Mouse (Mus musculus): ENCODE results near the gene Cul9. TPM values are rescaled to one million over a fixed set of nuclear protein-coding genes. Genes with fewer than 3 reads are reported as not detected.

Gene Cul9
- 37.0 and 39.7 TPM in 2 replicates for polyA plus RNA-seq (2012; rRNA removed)

DNA sequence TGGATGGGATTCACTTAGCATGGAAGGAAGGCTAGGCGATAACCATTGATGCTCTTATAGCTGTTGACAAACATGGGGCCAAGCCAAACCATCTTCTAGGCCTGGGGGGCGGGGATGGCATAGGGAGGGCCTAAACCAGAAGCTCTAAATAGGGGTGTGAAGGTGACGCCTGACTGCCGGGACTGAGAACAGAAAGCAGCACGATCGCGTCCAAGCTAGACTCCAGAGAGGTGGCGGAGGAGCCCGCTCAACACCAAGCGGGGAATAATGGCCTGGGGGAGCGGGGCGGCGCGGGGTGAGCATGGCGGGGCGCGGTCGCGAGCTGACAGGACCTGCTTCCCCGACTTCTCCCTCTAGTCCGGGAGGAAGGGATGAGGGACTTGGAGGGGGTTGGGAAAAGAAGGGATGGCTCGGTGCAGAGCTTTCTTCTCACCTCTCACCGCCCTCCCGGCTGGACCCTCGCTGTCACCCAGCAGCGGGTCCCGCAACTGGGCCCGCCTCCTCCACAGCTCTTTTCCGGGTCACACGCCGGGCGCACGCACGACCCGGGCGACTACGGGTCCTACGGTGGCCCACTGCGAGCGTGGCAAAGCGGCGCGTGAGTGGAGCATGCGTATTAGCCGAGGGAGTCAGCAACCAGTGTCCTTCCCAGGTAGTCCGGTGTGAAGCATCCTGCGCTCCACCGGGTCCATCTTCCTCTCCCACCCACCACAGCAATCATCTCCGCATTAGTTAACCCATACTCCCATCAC, at the start of gene Cul9:
TSS of gene Cul9 (minus strand) at position 576 of the 752 bp plus-strand sequence.

GRCm38 (mm10) chr17:46555673-46556583, 9.7 kb upstream of the Cul9 start, which contains the start of gene Srf:
TSS of gene Srf (minus strand) at chr17:46556175.

GRCm38 (mm10) chr17:46496623-46497434, 49.4 kb downstream of the Cul9 start, which contains the start of gene Dnph1:
TSS of gene Dnph1 (plus strand) at chr17:46496711.

DNA sequence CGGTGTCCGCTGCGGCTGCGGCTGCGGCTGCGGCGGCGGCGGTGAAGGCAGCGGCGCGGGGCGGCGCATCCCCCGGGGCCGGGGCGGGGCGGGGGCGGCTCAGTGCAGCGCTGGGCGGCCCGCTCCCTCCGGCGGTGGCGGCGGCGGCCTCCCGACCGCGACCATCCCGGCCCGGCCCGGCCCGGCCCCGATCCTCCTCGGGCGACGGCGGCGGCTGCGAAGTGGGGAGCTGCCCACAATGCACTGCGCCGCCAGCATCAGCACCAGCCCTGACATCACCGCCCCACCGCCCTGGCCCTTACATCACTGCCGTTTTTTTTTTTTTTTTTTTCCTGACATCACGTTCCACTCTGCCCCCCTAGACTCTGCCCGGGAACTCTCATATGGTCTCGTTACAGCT, 58.8 kb downstream of the Cul9 start, which contains the start of gene Ttbk1:
TSS of gene Ttbk1 (minus strand) at position 245 of the 400 bp plus-strand sequence.

Other genes with a start within 250 kb of the Cul9 start
- 74.5 and 85.0 TPM in 2 replicates for gene Dlk2, start 249.0 kb downstream of the Cul9 start, polyA plus RNA-seq (2012; rRNA removed)
- 16.7 and 17.0 TPM in 2 replicates for gene Abcc10, start 218.0 kb downstream of the Cul9 start, polyA plus RNA-seq (2012; rRNA removed)
- gene Zfp318, start 162.7 kb downstream of the Cul9 start, polyA plus RNA-seq (2012; rRNA removed): 36.2 and 37.2 TPM in 2 replicates
- gene Crip3, start 117.5 kb downstream of the Cul9 start, polyA plus RNA-seq (2012; rRNA removed): 7.2 and 8.6 TPM in 2 replicates
- gene Slc22a7, start 107.9 kb downstream of the Cul9 start, polyA plus RNA-seq (2012; rRNA removed): 0.14 and 0.15 TPM in 2 replicates
- gene Ttbk1, start 58.7 kb downstream of the Cul9 start, polyA plus RNA-seq (2012; rRNA removed): 20.1 and 21.0 TPM in 2 replicates
- gene Dnph1, start 49.7 kb downstream of the Cul9 start, polyA plus RNA-seq (2012; rRNA removed): 22.5 and 29.6 TPM in 2 replicates
- gene Srf, start 9.8 kb upstream of the Cul9 start, polyA plus RNA-seq (2012; rRNA removed): 63.0 and 64.7 TPM in 2 replicates
- gene Ptk7, start 83.1 kb upstream of the Cul9 start, polyA plus RNA-seq (2012; rRNA removed): 27.6 and 39.1 TPM in 2 replicates
- gene Klc4, start 99.6 kb upstream of the Cul9 start, polyA plus RNA-seq (2012; rRNA removed): 35.0 and 37.2 TPM in 2 replicates
- gene Mrpl2, start 99.8 kb upstream of the Cul9 start, polyA plus RNA-seq (2012; rRNA removed): 57.1 and 58.5 TPM in 2 replicates
- gene Cul7, start 103.9 kb upstream of the Cul9 start, polyA plus RNA-seq (2012; rRNA removed): 79.9 and 93.7 TPM in 2 replicates
- 36.2 and 40.8 TPM in 2 replicates for gene Rrp36, start 128.0 kb upstream of the Cul9 start, polyA plus RNA-seq (2012; rRNA removed)
- gene Mea1, start 132.4 kb upstream of the Cul9 start, polyA plus RNA-seq (2012; rRNA removed): 168 and 171 TPM in 2 replicates
- gene Klhdc3, start 134.5 kb upstream of the Cul9 start, polyA plus RNA-seq (2012; rRNA removed): 140 and 150 TPM in 2 replicates
- gene Ppp2r5d, start 158.7 kb upstream of the Cul9 start, polyA plus RNA-seq (2012; rRNA removed): 105 and 111 TPM in 2 replicates
- 42.6 and 47.2 TPM in 2 replicates for gene Pex6, start 165.1 kb upstream of the Cul9 start, polyA plus RNA-seq (2012; rRNA removed)
- 1.8 and 2.8 TPM in 2 replicates for gene Gnmt, start 182.8 kb upstream of the Cul9 start, polyA plus RNA-seq (2012; rRNA removed)
- gene Cnpy3, start 205.8 kb upstream of the Cul9 start, polyA plus RNA-seq (2012; rRNA removed): 53.5 and 59.9 TPM in 2 replicates
- gene Ptcra, start 217.3 kb upstream of the Cul9 start, polyA plus RNA-seq (2012; rRNA removed): 0.04 TPM in 1 of 2 replicates, not detected in the other
- 64.8 and 67.4 TPM in 2 replicates for gene 2310039H08Rik, start 226.2 kb upstream of the Cul9 start, polyA plus RNA-seq (2012; rRNA removed)
- 88.2 and 89.8 TPM in 2 replicates for gene Rpl7l1, start 236.3 kb upstream of the Cul9 start, polyA plus RNA-seq (2012; rRNA removed)

Data from central nervous system, embryonic 14 days (tissue).